Mouse (Mus musculus) spleen, postnatal 0 days (tissue): Measurements from ENCODE around the gene Lhcgr. TPM values are rescaled to one million over a fixed set of nuclear protein-coding genes. Genes with fewer than 3 reads are reported as not detected.

Experiments used
- polyA plus RNA-seq: library from polyadenylated mRNA; unstranded; fragments of >200 nt; fragmentation: Nextera tagmentation; extraction: Ambion mirVana; gene quantifications from 2 replicates; pipeline ENCODE4 v1.2.1, GENCODE M21; 2015

Gene Lhcgr
- polyA plus RNA-seq: not detected in 2 replicates

DNA sequence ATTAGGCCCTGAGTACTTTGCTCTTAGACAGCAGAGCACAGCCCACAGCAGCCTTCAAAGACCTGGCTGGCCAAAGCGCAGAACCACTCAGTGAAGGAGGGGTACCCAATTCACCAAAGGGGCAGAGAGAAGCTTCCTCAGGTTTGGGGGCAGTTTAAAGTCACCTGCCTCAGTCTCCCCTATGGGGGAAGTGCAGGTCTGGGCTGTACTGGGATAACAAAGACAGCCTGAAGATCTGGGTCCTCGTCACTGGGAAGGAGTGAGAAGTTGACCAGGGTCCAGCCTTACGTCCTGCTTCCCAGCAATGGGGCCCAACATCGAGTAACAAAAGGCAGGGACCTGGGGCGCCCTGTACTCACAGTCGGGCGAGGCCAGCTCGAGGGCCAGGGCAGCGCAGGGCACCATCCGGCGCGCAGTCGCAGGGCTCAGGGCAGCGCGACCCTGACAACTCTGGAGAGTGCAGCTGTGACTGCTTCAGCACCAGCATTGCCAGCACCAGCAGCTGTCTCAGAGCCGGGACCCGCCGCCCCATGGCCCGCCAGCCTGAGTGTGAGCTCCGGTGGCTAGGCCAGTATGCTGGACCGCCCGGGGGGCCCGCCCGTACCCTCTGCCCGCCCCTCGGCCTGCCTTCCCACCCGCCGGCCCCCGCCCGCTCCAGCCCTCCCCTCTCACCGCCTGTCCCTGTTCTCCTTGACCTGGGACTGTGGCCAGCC, at the start of gene Lhcgr:
Gene Lhcgr, minus strand, starts transcription at position 551 of the 713 bp plus-strand sequence.

DNA sequence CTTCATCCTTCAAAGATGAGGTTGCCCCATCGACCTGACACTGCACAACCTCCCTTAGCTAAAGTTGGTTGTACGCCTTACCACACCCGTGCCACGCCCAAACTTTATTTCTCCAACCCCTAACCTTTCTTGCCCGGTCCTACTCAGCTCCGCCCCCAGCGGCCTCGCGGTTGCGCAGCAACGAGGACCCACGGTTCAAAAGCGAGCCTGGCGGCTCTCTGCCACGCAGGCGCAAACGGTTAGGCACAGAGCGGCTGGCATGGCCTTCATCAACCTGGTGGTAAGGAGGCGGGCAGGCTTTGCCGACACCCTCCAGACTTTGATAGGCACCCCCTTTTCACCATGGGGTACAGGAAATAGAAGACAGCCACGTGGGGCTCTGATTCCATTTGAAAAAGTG, 123.3 kb downstream of the Lhcgr start, which contains the start of gene Gtf2a1l:
Gene Gtf2a1l, plus strand, starts transcription at position 209 of the 400 bp plus-strand sequence.

Other genes with a start within 250 kb of the Lhcgr start
- gene Ston1, start 194.3 kb downstream of the Lhcgr start, polyA plus RNA-seq: 2.9 and 3.2 TPM in 2 replicates
- gene Gtf2a1l, start 123.3 kb downstream of the Lhcgr start, polyA plus RNA-seq: not detected in 2 replicates